Mouse (Mus musculus) ES-E14 (cell line): ENCODE measurements around the gene F11. TPM values are rescaled to one million over a fixed set of nuclear protein-coding genes. Genes with fewer than 3 reads are reported as not detected.
A peak's percentile ranks its signal among the peaks of the same experiment; 100 is the strongest.

Experiments used
- DNase-seq: peaks from one replicate; pipeline ENCODE4 v3.0.0-alpha.2; 2013; ENCODE audit warnings: low read depth, low spot score
- H3K27ac ChIP-seq: 2 replicates; pipeline ENCODE4 v1.5.1; 2012; ENCODE audit warnings: low read depth, mild to moderate bottlenecking, low read length, moderate library complexity, mixed read lengths; ENCODE audit not compliant: poor library complexity, insufficient read depth, severe bottlenecking
- H3K36me3 ChIP-seq: 2 replicates; pipeline ENCODE4 v1.6.1; 2012; ENCODE audit warnings: mild to moderate bottlenecking, low read length, moderate library complexity, mixed read lengths; ENCODE audit not compliant: control insufficient read depth, poor library complexity, insufficient read depth, severe bottlenecking
- H3K4me1 ChIP-seq, 2 experiments: fragments of 150-350 bp in 1 of 2; sonication (generic) in 1 of 2; 2 replicates each; pipeline ENCODE4 v1.6.1; 2012; ENCODE audit warnings: low read length in 2 of 2, mild to moderate bottlenecking in 1 of 2, mixed read lengths in 1 of 2; ENCODE audit not compliant: control insufficient read depth in 2 of 2, insufficient read depth in 2 of 2, poor library complexity in 1 of 2
- H3K4me3 ChIP-seq, 2 experiments: fragments of 150-350 bp in 1 of 2; sonication (generic) in 1 of 2; 2 replicates each; pipeline ENCODE4 v1.5.1; 2012; ENCODE audit warnings: low read length in 2 of 2, low read depth in 1 of 2, mild to moderate bottlenecking in 1 of 2, mixed read lengths in 1 of 2; ENCODE audit not compliant: insufficient read depth in 1 of 2, poor library complexity in 1 of 2, severe bottlenecking in 1 of 2
- H3K9ac ChIP-seq: 2 replicates; pipeline ENCODE4 v1.6.1; 2012; ENCODE audit warnings: low read depth, mild to moderate bottlenecking, low read length, mixed read lengths; ENCODE audit not compliant: poor library complexity, insufficient read depth, severe bottlenecking
- H3K9me3 ChIP-seq: fragments of 150-350 bp; sonication (generic); 2 replicates; pipeline ENCODE4 v1.6.1; 2012; ENCODE audit warnings: low read depth, mild to moderate bottlenecking, low read length; ENCODE audit not compliant: control insufficient read depth, insufficient read depth
- CHD2 ChIP-seq: IDR thresholded peaks from 2 replicates; pipeline ENCODE4 v1.6.1; 2014; ENCODE audit warnings: mild to moderate bottlenecking, low read depth, low read length, inconsistent platforms
- HCFC1 ChIP-seq: IDR thresholded peaks from 2 replicates; pipeline ENCODE4 v1.6.1; 2012; ENCODE audit warnings: low read length, inconsistent platforms, borderline replicate concordance; ENCODE audit not compliant: insufficient read depth
- MAFK ChIP-seq: IDR thresholded peaks from 2 replicates; pipeline ENCODE4 v1.6.1; 2014; ENCODE audit warnings: mild to moderate bottlenecking, low read depth, low read length, inconsistent platforms; ENCODE audit not compliant: insufficient read depth
- ZC3H11A ChIP-seq: IDR thresholded peaks from 2 replicates; pipeline ENCODE4 v1.6.1; 2012; ENCODE audit warnings: low read depth, mild to moderate bottlenecking, inconsistent platforms, low read length, borderline replicate concordance
- ZNF384 ChIP-seq: IDR thresholded peaks from 2 replicates; pipeline ENCODE4 v1.6.1; 2012; ENCODE audit warnings: low read depth, low read length, inconsistent platforms
- in situ Hi-C, 2 experiments: fragments of 600-800 bp; cut with MboI; formaldehyde crosslinking; loops; one replicate each; pipeline ENCODE4 v1.15.1; 2025; ENCODE audit warnings: low sequenced_read_pairs in 2 of 2, inconsistent platforms in 1 of 2; ENCODE audit not compliant: unreplicated experiment in 2 of 2
- total RNA-seq: library from RNA; depleted of rRNA; stranded (reverse); fragments of 300-350 nt; gene quantifications from 2 replicates; pipeline ENCODE4 v1.2.3, GENCODE M21; 2012

F11 gene
- total RNA-seq, 1 experiment: not detected

DNA sequence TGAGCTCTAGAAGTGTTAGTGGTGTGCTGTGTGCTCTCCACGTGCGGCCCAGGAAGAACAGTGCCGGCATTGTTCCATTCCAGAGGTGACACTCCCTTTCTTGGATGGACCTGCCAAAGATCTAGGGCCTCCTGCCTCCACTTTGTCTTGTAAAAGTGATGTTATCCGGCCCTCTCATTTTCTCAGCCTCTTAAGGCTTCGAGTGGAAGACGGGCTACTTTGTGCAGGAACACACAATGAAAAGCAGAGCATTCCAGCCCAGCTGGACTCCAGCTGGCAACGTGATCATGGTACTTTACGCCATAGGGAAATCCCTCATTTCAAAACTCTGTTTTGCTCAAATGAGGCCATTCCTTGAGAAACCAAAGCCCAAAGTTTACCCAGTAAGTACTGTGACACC, 5.2 kb upstream of the F11 start:
- no peak for TF ChIP-seq MAFK
- TF ChIP-seq CHD2: no peak
- no peak for TF ChIP-seq ZNF384
- no peak for TF ChIP-seq HCFC1
- TF ChIP-seq ZC3H11A: no peak
- DNase-seq: peak; percentile 12

DNA sequence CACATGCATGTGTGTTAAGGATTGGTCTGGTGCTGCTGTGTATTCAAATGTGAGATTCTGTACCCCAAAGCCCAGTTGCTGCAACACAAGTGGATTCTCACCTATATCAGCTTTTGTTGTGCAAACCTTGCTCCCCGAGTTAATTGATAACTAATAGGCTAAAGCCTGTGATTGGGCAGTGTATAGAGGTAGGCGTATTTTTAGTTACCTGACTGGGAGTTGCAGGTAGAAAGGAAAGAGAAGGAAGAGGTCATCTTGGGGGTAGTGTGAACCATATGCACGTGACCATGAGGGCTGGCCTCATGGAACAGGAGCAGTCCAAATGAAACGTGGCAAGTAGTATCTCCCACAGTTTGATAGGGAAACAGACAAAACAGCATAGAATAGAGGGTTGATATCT, 3.1 kb upstream of the F11 start:
- in situ Hi-C loops: no loop called here
- DNase-seq: no peak
- no peak overlapping the region for H3K4me3 ChIP-seq
- peaks cover 0 to 3% of the 10 kb centered on the region in 2 experiments; a peak in 1 of 4 replicates for H3K4me1 ChIP-seq
- no peaks in the 10 kb centered on the region for H3K36me3 ChIP-seq
- H3K9me3 ChIP-seq: no peaks in the 10 kb centered on the region
- H3K9ac ChIP-seq: no peak overlapping the region
- TF ChIP-seq ZNF384 (no peak), ZC3H11A (no peak), HCFC1 (no peak), MAFK (no peak), CHD2 (no peak)
- H3K27ac ChIP-seq: no peak overlapping the region

More for the DNA sequence above, 5.2 kb upstream of the F11 start:
- Histone ChIP-seq H3K9ac (no peak overlapping the region), H3K4me1 (peaks cover 0 to 3% of the 10 kb centered on the region in 2 experiments; a peak in 1 of 4 replicates), H3K27ac (no peak overlapping the region), H3K9me3 (no peaks in the 10 kb centered on the region), H3K4me3 (no peak overlapping the region), H3K36me3 (no peaks in the 10 kb centered on the region)
- in situ Hi-C loops: no loop called here

DNA sequence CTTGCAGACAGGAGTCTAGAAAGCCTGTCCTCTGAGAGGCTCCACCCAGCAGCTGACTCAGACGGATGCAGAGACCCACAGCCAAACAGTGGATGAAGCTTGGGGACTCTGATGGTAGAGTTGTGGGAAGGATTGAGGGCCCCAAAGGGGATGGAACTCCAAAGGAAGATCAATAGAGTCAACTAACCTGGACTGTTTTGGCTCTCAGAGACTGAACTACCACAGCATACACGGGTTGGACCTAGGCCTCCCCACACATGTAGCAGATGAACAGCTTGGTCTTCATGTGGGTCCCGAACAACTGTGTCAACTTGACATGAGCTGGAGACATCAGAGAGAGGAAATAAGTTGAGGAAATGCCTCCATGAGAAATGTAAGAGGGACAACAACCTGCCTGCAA, 1.0 kb upstream of the F11 start:
- no peak for DNase-seq
- Histone ChIP-seq H3K4me1 (peaks cover 0 to 3% of the 10 kb centered on the region in 2 experiments; a peak in 1 of 4 replicates), H3K9ac (no peak overlapping the region), H3K4me3 (no peak overlapping the region), H3K27ac (no peak overlapping the region), H3K9me3 (no peaks in the 10 kb centered on the region), H3K36me3 (no peaks in the 10 kb centered on the region)
- in situ Hi-C loops: no loop called here
- TF ChIP-seq ZC3H11A (no peak), CHD2 (no peak)

GRCm38 (mm10) chr8:45258421-45258820, 3.4 kb downstream of the F11 start:
- Histone ChIP-seq H3K4me1 (no peaks in the 10 kb centered on the region), H3K4me3 (no peak overlapping the region), H3K36me3 (no peaks in the 10 kb centered on the region), H3K27ac (no peak overlapping the region), H3K9ac (no peak overlapping the region), H3K9me3 (no peaks in the 10 kb centered on the region)
- in situ Hi-C loops: no loop called here
- no peak for TF ChIP-seq CHD2
- no peak for TF ChIP-seq ZNF384
- no peak for TF ChIP-seq ZC3H11A
- TF ChIP-seq HCFC1: no peak
- no peak for TF ChIP-seq MAFK
- DNase-seq: no peak

DNA sequence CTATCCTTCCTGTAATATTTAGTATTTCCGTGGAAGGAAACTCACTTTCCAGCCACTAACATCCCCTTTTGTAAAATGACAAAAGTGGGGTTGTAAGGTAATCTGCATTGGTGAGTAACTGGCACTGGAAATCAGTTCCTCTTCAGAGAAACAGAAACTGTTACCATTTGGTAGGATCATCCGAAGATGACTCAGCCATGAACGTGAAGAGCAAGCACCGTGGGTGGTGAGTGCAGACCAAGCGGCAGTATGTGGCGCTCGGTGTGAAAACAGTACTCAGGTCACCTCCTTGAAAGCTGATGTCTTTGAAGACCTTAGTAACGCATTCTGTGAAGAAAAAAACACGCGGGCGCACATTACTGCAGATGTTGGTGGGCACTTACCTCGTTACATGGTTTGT, 6.8 kb downstream of the F11 start:
- in situ Hi-C loops: no loop called here
- H3K27ac ChIP-seq: no peak overlapping the region

More for the DNA sequence above, 6.8 kb downstream of the F11 start:
- no peak for DNase-seq
- Histone ChIP-seq H3K9ac (no peak overlapping the region), H3K4me3 (no peak overlapping the region), H3K4me1 (peaks cover 2% of the 10 kb centered on the region in 2 experiments; a peak in 1 of 4 replicates), H3K9me3 (no peaks in the 10 kb centered on the region), H3K36me3 (no peaks in the 10 kb centered on the region)
- TF ChIP-seq MAFK: no peak
- no peak for TF ChIP-seq HCFC1
- no peak for TF ChIP-seq ZC3H11A
- TF ChIP-seq CHD2: no peak
- no peak for TF ChIP-seq ZNF384
